Mouse (Mus musculus): ENCODE data around the gene Def6. TPM values are rescaled to one million over a fixed set of nuclear protein-coding genes. Genes with fewer than 3 reads are reported as not detected.

Def6 gene
- polyA plus RNA-seq, 1 experiment from 2014 or later: 3.1 TPM

DNA sequence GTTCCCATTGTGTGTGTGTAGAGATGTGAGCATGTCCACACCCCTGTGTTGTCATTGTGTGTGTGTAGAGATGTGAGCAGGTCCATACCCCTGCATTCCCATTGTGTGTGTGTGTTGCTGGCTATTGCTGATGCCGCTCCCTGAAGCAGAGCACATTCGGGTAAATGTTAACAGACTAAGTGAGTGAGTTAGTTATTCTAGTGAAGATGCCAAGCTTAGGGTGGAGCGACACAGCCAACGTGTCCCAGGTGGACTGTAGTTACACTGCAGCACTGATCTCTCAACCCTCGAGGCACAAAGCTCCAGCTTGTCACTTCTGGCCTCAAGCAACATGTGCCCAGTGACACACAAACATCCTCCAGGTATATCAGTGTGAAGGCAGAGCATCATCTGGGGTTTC, 19.3 kb upstream of the Def6 start:
- WGBS: 90% methylated on average over 5 of the region's 5 CpGs
- H3K4me1 ChIP-seq: no peaks in the 10 kb centered on the region
- H3K4me3 ChIP-seq: no peak overlapping the region
- H3K36me3 ChIP-seq: peaks cover 59% of the 10 kb centered on the region
- no peak overlapping the region for H3K27ac ChIP-seq (replicated peaks)
- DNase-seq (ENCODE audit: low spot score): no peak
- no peaks in the 10 kb centered on the region for H3K27me3 ChIP-seq (ENCODE audit: low read depth, poor library complexity, severe bottlenecking)
- H3K9me3 ChIP-seq (replicated peaks): no peaks in the 10 kb centered on the region

DNA sequence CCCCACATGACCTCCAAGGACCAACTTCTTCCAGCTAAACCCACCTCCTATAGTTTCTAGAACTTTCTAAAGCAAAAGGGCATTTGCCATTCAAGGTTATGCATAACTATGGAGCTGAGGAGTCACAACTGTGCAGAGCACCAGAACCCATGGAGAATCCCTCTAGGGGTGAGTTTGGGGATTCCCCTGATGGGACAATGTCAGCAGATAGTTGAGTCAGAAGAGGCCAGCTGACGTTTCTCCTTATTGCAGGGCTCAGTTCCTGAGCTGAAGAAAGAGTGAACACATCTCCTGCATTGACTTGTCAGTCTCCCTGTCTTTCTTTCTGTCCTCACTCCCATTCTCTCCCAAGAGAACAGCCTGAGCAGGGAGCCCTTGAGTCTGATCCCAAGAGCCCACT, 14.8 kb upstream of the Def6 start:
- DNase-seq (ENCODE audit: low spot score): no peak
- no peaks in the 10 kb centered on the region for H3K9me3 ChIP-seq (replicated peaks)
- no peaks in the 10 kb centered on the region for H3K27me3 ChIP-seq (ENCODE audit: low read depth, poor library complexity, severe bottlenecking)
- no peak overlapping the region for H3K27ac ChIP-seq (replicated peaks)
- no peak overlapping the region for H3K4me3 ChIP-seq
- H3K4me1 ChIP-seq: peaks cover 6% of the 10 kb centered on the region; the same call in 1 of the 2 replicates
- H3K36me3 ChIP-seq: peaks cover 78% of the 10 kb centered on the region
- WGBS: 68% methylated on average over 1 of the region's 1 CpGs

GRCm38 (mm10) chr17:28193559-28193958, 14.0 kb upstream of the Def6 start:
- no peak for DNase-seq (ENCODE audit: low spot score)
- no peak overlapping the region for H3K27ac ChIP-seq (replicated peaks)
- 87% methylated on average over 3 of the region's 3 CpGs for WGBS
- no peaks in the 10 kb centered on the region for H3K27me3 ChIP-seq (ENCODE audit: low read depth, poor library complexity, severe bottlenecking)
- peaks cover 86% of the 10 kb centered on the region for H3K36me3 ChIP-seq
- peaks cover 6% of the 10 kb centered on the region; the same call in 1 of the 2 replicates for H3K4me1 ChIP-seq
- no peak overlapping the region for H3K4me3 ChIP-seq
- no peaks in the 10 kb centered on the region for H3K9me3 ChIP-seq (replicated peaks)

- H3K36me3 ChIP-seq: peaks cover 93% of the 10 kb centered on the region
- no peak overlapping the region for H3K27ac ChIP-seq (replicated peaks)
- H3K27me3 ChIP-seq (ENCODE audit: low read depth, poor library complexity, severe bottlenecking): no peaks in the 10 kb centered on the region
- no peaks in the 10 kb centered on the region for H3K9me3 ChIP-seq (replicated peaks)
- no peak for DNase-seq (ENCODE audit: low spot score)
- H3K4me1 ChIP-seq: peaks cover 6% of the 10 kb centered on the region; the same call in 1 of the 2 replicates
- H3K4me3 ChIP-seq: no peak overlapping the region
- 94% methylated on average over 10 of the region's 10 CpGs for WGBS
These were observed 12.5 kb upstream of the Def6 start for GRCm38 (mm10) chr17:28195033-28195432.

DNA sequence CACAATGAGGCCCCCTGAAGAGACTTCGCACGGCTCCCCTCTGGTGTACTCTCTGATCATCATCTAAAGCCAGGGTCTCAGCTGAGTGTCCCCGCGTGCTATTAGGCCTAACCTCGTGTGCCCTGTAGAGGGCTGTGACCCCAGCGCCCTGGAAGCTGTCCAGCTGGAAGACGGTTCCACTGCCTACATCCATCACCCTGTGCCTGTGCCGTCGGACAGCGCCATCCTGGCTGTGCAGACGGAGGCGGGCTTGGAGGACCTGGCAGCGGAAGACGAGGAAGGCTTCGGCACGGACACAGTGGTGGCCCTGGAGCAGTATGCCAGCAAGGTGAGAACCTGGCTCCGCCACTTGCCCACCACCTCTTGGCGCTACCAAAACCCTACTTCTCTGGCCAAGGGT, 9.9 kb upstream of the Def6 start:
- Histone ChIP-seq H3K4me3 (no peak overlapping the region), H3K9me3 (replicated peaks) (no peaks in the 10 kb centered on the region), H3K36me3 (peaks cover 94% of the 10 kb centered on the region), H3K27me3 (ENCODE audit: low read depth, poor library complexity, severe bottlenecking) (no peaks in the 10 kb centered on the region), H3K27ac (replicated peaks) (0 out of 2 replicates have a peak overlapping the region, but pooled peaks have one; percentile 35), H3K4me1 (peaks cover 6% of the 10 kb centered on the region; the same call in 1 of the 2 replicates)
- no peak for DNase-seq (ENCODE audit: low spot score)
- WGBS: 83% methylated on average over 18 of the region's 18 CpGs

GRCm38 (mm10) chr17:28201982-28202381, 5.6 kb upstream of the Def6 start:
- H3K4me3 ChIP-seq: no peak overlapping the region
- H3K36me3 ChIP-seq: peaks cover 76% of the 10 kb centered on the region
- no peak overlapping the region for H3K27ac ChIP-seq (replicated peaks)
- H3K27me3 ChIP-seq (ENCODE audit: low read depth, poor library complexity, severe bottlenecking): no peaks in the 10 kb centered on the region
- no peak for DNase-seq (ENCODE audit: low spot score)
- H3K9me3 ChIP-seq (replicated peaks): no peaks in the 10 kb centered on the region
- H3K4me1 ChIP-seq: peaks cover 14% of the 10 kb centered on the region
- 85% methylated on average over 14 of the region's 14 CpGs for WGBS

GRCm38 (mm10) chr17:28204052-28204720, 3.4 kb upstream of the Def6 start:
- H3K9me3 ChIP-seq (replicated peaks): no peaks in the 10 kb centered on the region
- peaks cover 56% of the 10 kb centered on the region for H3K36me3 ChIP-seq
- WGBS: 38% methylated on average over 14 of the region's 14 CpGs

DNA sequence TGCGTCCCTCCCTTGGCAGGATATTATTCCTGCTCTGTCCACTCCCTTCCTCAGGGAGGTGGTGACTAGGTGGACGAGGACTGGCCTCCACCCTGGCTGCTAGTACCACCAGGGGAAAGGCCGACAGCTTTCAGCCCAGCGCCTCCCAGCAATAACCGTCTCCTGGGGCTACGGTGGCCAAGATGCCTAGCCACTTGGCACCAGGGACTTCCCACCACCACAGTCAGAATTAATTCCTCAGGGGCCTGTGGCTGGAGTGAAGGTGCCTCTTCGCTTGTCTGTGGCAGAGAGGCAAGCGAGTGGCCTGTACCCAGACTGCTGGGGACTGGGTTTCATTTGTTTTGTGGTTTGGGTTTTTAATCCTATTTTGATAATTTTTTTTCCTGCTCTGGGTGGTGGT, 2.1 kb upstream of the Def6 start:
- Histone ChIP-seq H3K9me3 (replicated peaks) (no peaks in the 10 kb centered on the region), H3K27ac (replicated peaks) (no peak overlapping the region), H3K27me3 (ENCODE audit: low read depth, poor library complexity, severe bottlenecking) (peaks cover 15% of the 10 kb centered on the region), H3K36me3 (peaks cover 43% of the 10 kb centered on the region), H3K4me3 (no peak overlapping the region), H3K4me1 (peaks cover 20% of the 10 kb centered on the region)
- no peak for DNase-seq (ENCODE audit: low spot score)
- WGBS: 89% methylated on average over 8 of the region's 8 CpGs

More at GRCm38 (mm10) chr17:28204052-28204720, 3.4 kb upstream of the Def6 start:
- no peak overlapping the region for H3K27ac ChIP-seq (replicated peaks)
- no peak overlapping the region for H3K4me3 ChIP-seq
- DNase-seq (ENCODE audit: low spot score): peak; percentile 62
- peaks cover 20% of the 10 kb centered on the region for H3K4me1 ChIP-seq
- H3K27me3 ChIP-seq (ENCODE audit: low read depth, poor library complexity, severe bottlenecking): peaks cover 15% of the 10 kb centered on the region

GRCm38 (mm10) chr17:28207092-28207491, 486 bp upstream of the Def6 start:
- Histone ChIP-seq H3K36me3 (peaks cover 27% of the 10 kb centered on the region), H3K4me3 (peak overlapping the region; percentile 38; the same call in 1 of the 2 replicates), H3K9me3 (replicated peaks) (no peaks in the 10 kb centered on the region), H3K27me3 (ENCODE audit: low read depth, poor library complexity, severe bottlenecking) (peaks cover 15% of the 10 kb centered on the region), H3K4me1 (peaks cover 20% of the 10 kb centered on the region), H3K27ac (replicated peaks) (peak overlapping the region; percentile 65)
- DNase-seq (ENCODE audit: low spot score): no peak
- 74% methylated on average over 8 of the region's 8 CpGs for whole genome bisulfite sequencing

- peak overlapping the region; percentile 65; the same call in 1 of the 2 replicates for H3K27ac ChIP-seq (replicated peaks)
- 85% methylated on average over 8 of the region's 8 CpGs for WGBS
- peaks cover 20% of the 10 kb centered on the region for H3K4me1 ChIP-seq
- H3K36me3 ChIP-seq: peaks cover 15% of the 10 kb centered on the region
- peaks cover 15% of the 10 kb centered on the region for H3K27me3 ChIP-seq (ENCODE audit: low read depth, poor library complexity, severe bottlenecking)
- DNase-seq (ENCODE audit: low spot score): no peak
- peak overlapping the region; percentile 38 for H3K4me3 ChIP-seq
- H3K9me3 ChIP-seq (replicated peaks): no peaks in the 10 kb centered on the region
These were observed 685 bp downstream of the Def6 start for GRCm38 (mm10) chr17:28208314-28208612.

DNA sequence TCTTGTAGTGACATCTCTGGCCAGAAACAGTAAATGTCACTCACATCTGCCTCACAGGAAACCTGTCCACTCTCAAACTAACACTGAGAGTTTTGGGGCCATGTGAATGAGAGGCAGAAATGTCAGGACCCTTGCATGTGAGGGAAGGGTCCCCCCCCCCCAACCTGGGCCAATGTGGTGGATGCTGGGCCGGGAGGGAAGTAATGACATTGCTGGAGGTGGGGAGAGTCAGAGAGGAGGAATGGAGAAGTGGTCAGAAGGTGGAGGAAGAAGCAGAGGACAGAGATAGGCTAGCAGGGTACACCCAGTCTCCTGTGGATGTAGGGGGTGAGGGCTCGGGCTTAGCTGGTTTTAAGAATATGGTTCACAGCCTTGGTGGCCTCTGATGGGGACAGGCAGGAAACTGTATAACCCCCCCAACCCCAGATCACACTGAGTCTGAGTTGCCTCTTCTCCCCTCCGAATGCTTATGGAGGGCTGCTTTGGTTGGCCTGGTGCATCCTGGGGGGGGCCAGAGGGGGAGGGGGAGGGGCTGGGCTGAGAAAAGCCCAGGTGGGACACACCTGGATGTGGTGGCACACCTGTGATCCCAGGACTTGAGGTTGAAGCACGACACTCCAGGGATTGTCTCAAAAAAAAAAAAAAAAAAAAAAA, 2.0 kb downstream of the Def6 start:
- Histone ChIP-seq H3K4me3 (no peak overlapping the region), H3K36me3 (peaks cover 9% of the 10 kb centered on the region), H3K27me3 (ENCODE audit: low read depth, poor library complexity, severe bottlenecking) (peaks cover 15% of the 10 kb centered on the region), H3K27ac (replicated peaks) (no peak overlapping the region), H3K4me1 (peaks cover 16% of the 10 kb centered on the region), H3K9me3 (replicated peaks) (no peaks in the 10 kb centered on the region)
- no peak for DNase-seq (ENCODE audit: low spot score)
- WGBS: 72% methylated on average over 4 of the region's 4 CpGs

DNA sequence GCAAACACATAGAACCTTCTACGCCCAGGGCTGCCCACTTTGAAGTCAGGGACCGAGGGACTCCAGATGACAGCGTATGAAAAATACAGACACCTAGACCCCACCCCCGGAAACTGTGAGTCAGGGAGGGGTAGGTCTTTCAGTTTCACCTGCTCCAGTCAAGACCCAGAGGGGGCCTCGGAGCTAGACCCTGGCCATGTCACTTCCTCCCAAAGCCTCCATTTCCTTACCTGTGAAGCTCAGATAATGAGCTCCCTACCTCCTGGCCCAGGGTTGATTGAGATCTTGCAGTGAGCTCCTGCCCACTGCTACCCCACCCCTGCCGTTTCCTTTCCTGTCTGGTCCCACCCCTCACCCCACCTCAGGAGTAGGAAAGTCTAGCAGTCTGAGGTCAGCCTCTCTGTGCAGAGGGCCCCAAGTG, 4.4 kb downstream of the Def6 start:
- Histone ChIP-seq H3K4me3 (no peak overlapping the region), H3K27ac (replicated peaks) (0 out of 2 replicates have a peak overlapping the region, but pooled peaks have one; percentile 19), H3K27me3 (ENCODE audit: low read depth, poor library complexity, severe bottlenecking) (peaks cover 18% of the 10 kb centered on the region), H3K4me1 (peaks cover 13% of the 10 kb centered on the region), H3K9me3 (replicated peaks) (no peaks in the 10 kb centered on the region), H3K36me3 (no peaks in the 10 kb centered on the region)
- no peak for DNase-seq (ENCODE audit: low spot score)
- WGBS: 81% methylated on average over 6 of the region's 6 CpGs

GRCm38 (mm10) chr17:28212391-28212790, 4.8 kb downstream of the Def6 start:
- Histone ChIP-seq H3K27ac (replicated peaks) (0 out of 2 replicates have a peak overlapping the region, but pooled peaks have one; percentile 19), H3K36me3 (no peaks in the 10 kb centered on the region), H3K9me3 (replicated peaks) (no peaks in the 10 kb centered on the region), H3K4me1 (peaks cover 9% of the 10 kb centered on the region), H3K27me3 (ENCODE audit: low read depth, poor library complexity, severe bottlenecking) (peaks cover 23% of the 10 kb centered on the region), H3K4me3 (no peak overlapping the region)
- no peak for DNase-seq (ENCODE audit: low spot score)
- WGBS: 78% methylated on average over 9 of the region's 9 CpGs
